Mouse (Mus musculus): Measurements from ENCODE around the gene Rhox2b. TPM values are rescaled to one million over a fixed set of nuclear protein-coding genes. Genes with fewer than 3 reads are reported as not detected.

Gene Rhox2b
- total and polyA plus RNA-seq, 3 experiments, result not detected

Other genes starting within 250 kb of the Rhox2b start
Only the 20 nearest of the 25 such genes appear.
- gene Gm9, start 201.0 kb upstream of the Rhox2b start, total RNA-seq (2012; rRNA removed), result not detected in 2 replicates
- gene Gm9, start 201.0 kb upstream of the Rhox2b start, total RNA-seq (2014; rRNA removed), result not detected in 2 replicates
- gene Gm9, start 201.0 kb upstream of the Rhox2b start, polyA plus RNA-seq (2012; ENCODE audit: insufficient read length, low read depth), result not detected in 2 replicates
- gene Rhox1, start 189.8 kb upstream of the Rhox2b start, total RNA-seq (2012; rRNA removed), result not detected in 2 replicates
- not detected in 2 replicates for gene Rhox1, start 189.8 kb upstream of the Rhox2b start, total RNA-seq (2014; rRNA removed)
- gene Rhox1, start 189.8 kb upstream of the Rhox2b start, polyA plus RNA-seq (2012; ENCODE audit: insufficient read length, low read depth), result not detected in 2 replicates
- 0.21 TPM in 1 of 2 replicates, not detected in the other for gene Rhox2a, start 167.1 kb upstream of the Rhox2b start, total RNA-seq (2012; rRNA removed)
- not detected in 2 replicates for gene Rhox2a, start 167.1 kb upstream of the Rhox2b start, total RNA-seq (2014; rRNA removed)
- gene Rhox2a, start 167.1 kb upstream of the Rhox2b start, polyA plus RNA-seq (2012; ENCODE audit: insufficient read length, low read depth), result not detected in 2 replicates
- not detected in 2 replicates for gene Rhox3a, start 162.1 kb upstream of the Rhox2b start, total RNA-seq (2012; rRNA removed)
- not detected in 2 replicates for gene Rhox3a, start 162.1 kb upstream of the Rhox2b start, total RNA-seq (2014; rRNA removed)
- gene Rhox3a, start 162.1 kb upstream of the Rhox2b start, polyA plus RNA-seq (2012; ENCODE audit: insufficient read length, low read depth), result 0.52 TPM in 1 of 2 replicates, not detected in the other
- 3.8 and 4.8 TPM in 2 replicates for gene Rhox4a, start 146.7 kb upstream of the Rhox2b start, total RNA-seq (2012; rRNA removed)
- gene Rhox4a, start 146.7 kb upstream of the Rhox2b start, total RNA-seq (2014; rRNA removed), result 7.2 and 8.2 TPM in 2 replicates
- 32.8 TPM in 1 of 2 replicates, not detected in the other for gene Rhox4a, start 146.7 kb upstream of the Rhox2b start, polyA plus RNA-seq (2012; ENCODE audit: insufficient read length, low read depth)
- not detected in 2 replicates for gene Rhox3a2, start 32.0 kb upstream of the Rhox2b start, total RNA-seq (2012; rRNA removed)
- gene Rhox3a2, start 32.0 kb upstream of the Rhox2b start, total RNA-seq (2014; rRNA removed), result not detected in 2 replicates
- gene Rhox3a2, start 32.0 kb upstream of the Rhox2b start, polyA plus RNA-seq (2012; ENCODE audit: insufficient read length, low read depth), result not detected in 2 replicates
- 1.7 TPM in 1 of 2 replicates, not detected in the other for gene Rhox4a2, start 21.2 kb upstream of the Rhox2b start, total RNA-seq (2012; rRNA removed)
- gene Rhox4a2, start 21.2 kb upstream of the Rhox2b start, total RNA-seq (2014; rRNA removed), result 9.8 and 16.4 TPM in 2 replicates
- gene Rhox4a2, start 21.2 kb upstream of the Rhox2b start, polyA plus RNA-seq (2012; ENCODE audit: insufficient read length, low read depth), result 0.36 and 36.6 TPM in 2 replicates
- 1.6 and 3.9 TPM in 2 replicates for gene Rhox4b, start 20.4 kb downstream of the Rhox2b start, total RNA-seq (2012; rRNA removed)
- not detected in 2 replicates for gene Rhox4b, start 20.4 kb downstream of the Rhox2b start, total RNA-seq (2014; rRNA removed)
- gene Rhox4b, start 20.4 kb downstream of the Rhox2b start, polyA plus RNA-seq (2012; ENCODE audit: insufficient read length, low read depth), result 0.51 and 0.56 TPM in 2 replicates
- not detected in 2 replicates for gene Rhox2c, start 41.6 kb downstream of the Rhox2b start, total RNA-seq (2012; rRNA removed)
- not detected in 2 replicates for gene Rhox2c, start 41.6 kb downstream of the Rhox2b start, total RNA-seq (2014; rRNA removed)
- gene Rhox2c, start 41.6 kb downstream of the Rhox2b start, polyA plus RNA-seq (2012; ENCODE audit: insufficient read length, low read depth), result not detected in 2 replicates
- not detected in 2 replicates for gene Rhox3c, start 46.5 kb downstream of the Rhox2b start, total RNA-seq (2012; rRNA removed)
- not detected in 2 replicates for gene Rhox3c, start 46.5 kb downstream of the Rhox2b start, total RNA-seq (2014; rRNA removed)
- gene Rhox3c, start 46.5 kb downstream of the Rhox2b start, polyA plus RNA-seq (2012; ENCODE audit: insufficient read length, low read depth), result not detected in 2 replicates
- not detected in 2 replicates for gene Rhox4c, start 68.3 kb downstream of the Rhox2b start, total RNA-seq (2012; rRNA removed)
- not detected in 2 replicates for gene Rhox4c, start 68.3 kb downstream of the Rhox2b start, total RNA-seq (2014; rRNA removed)
- gene Rhox4c, start 68.3 kb downstream of the Rhox2b start, polyA plus RNA-seq (2012; ENCODE audit: insufficient read length, low read depth), result not detected in 2 replicates
- not detected in 2 replicates for gene Rhox2d, start 81.4 kb downstream of the Rhox2b start, total RNA-seq (2012; rRNA removed)
- not detected in 2 replicates for gene Rhox2d, start 81.4 kb downstream of the Rhox2b start, total RNA-seq (2014; rRNA removed)
- not detected in 2 replicates for gene Rhox2d, start 81.4 kb downstream of the Rhox2b start, polyA plus RNA-seq (2012; ENCODE audit: insufficient read length, low read depth)
- not detected in 2 replicates for gene Rhox4d, start 102.3 kb downstream of the Rhox2b start, total RNA-seq (2012; rRNA removed)
- not detected in 2 replicates for gene Rhox4d, start 102.3 kb downstream of the Rhox2b start, total RNA-seq (2014; rRNA removed)
- 0.33 TPM in 1 of 2 replicates, not detected in the other for gene Rhox4d, start 102.3 kb downstream of the Rhox2b start, polyA plus RNA-seq (2012; ENCODE audit: insufficient read length, low read depth)
- not detected in 2 replicates for gene Rhox2e, start 118.4 kb downstream of the Rhox2b start, total RNA-seq (2012; rRNA removed)
- gene Rhox2e, start 118.4 kb downstream of the Rhox2b start, total RNA-seq (2014; rRNA removed), result not detected in 2 replicates
- gene Rhox2e, start 118.4 kb downstream of the Rhox2b start, polyA plus RNA-seq (2012; ENCODE audit: insufficient read length, low read depth), result not detected in 2 replicates
- not detected in 2 replicates for gene Rhox3e, start 130.0 kb downstream of the Rhox2b start, total RNA-seq (2012; rRNA removed)
- not detected in 2 replicates for gene Rhox3e, start 130.0 kb downstream of the Rhox2b start, total RNA-seq (2014; rRNA removed)
- gene Rhox3e, start 130.0 kb downstream of the Rhox2b start, polyA plus RNA-seq (2012; ENCODE audit: insufficient read length, low read depth), result not detected in 2 replicates
- gene Rhox4e, start 145.3 kb downstream of the Rhox2b start, total RNA-seq (2012; rRNA removed), result not detected in 2 replicates
- gene Rhox4e, start 145.3 kb downstream of the Rhox2b start, total RNA-seq (2014; rRNA removed), result not detected in 2 replicates
- not detected in 2 replicates for gene Rhox4e, start 145.3 kb downstream of the Rhox2b start, polyA plus RNA-seq (2012; ENCODE audit: insufficient read length, low read depth)
- gene Rhox2f, start 159.3 kb downstream of the Rhox2b start, total RNA-seq (2012; rRNA removed), result not detected in 2 replicates
- not detected in 2 replicates for gene Rhox2f, start 159.3 kb downstream of the Rhox2b start, total RNA-seq (2014; rRNA removed)
- not detected in 2 replicates for gene Rhox2f, start 159.3 kb downstream of the Rhox2b start, polyA plus RNA-seq (2012; ENCODE audit: insufficient read length, low read depth)
- gene Rhox3f, start 168.9 kb downstream of the Rhox2b start, total RNA-seq (2012; rRNA removed), result not detected in 2 replicates
- gene Rhox3f, start 168.9 kb downstream of the Rhox2b start, total RNA-seq (2014; rRNA removed), result not detected in 2 replicates
- gene Rhox3f, start 168.9 kb downstream of the Rhox2b start, polyA plus RNA-seq (2012; ENCODE audit: insufficient read length, low read depth), result not detected in 2 replicates
- not detected in 2 replicates for gene Rhox4f, start 195.6 kb downstream of the Rhox2b start, total RNA-seq (2012; rRNA removed)
- not detected in 2 replicates for gene Rhox4f, start 195.6 kb downstream of the Rhox2b start, total RNA-seq (2014; rRNA removed)
- gene Rhox4f, start 195.6 kb downstream of the Rhox2b start, polyA plus RNA-seq (2012; ENCODE audit: insufficient read length, low read depth), result not detected in 2 replicates
- not detected in 2 replicates for gene Rhox3g, start 216.5 kb downstream of the Rhox2b start, total RNA-seq (2012; rRNA removed)
- gene Rhox3g, start 216.5 kb downstream of the Rhox2b start, total RNA-seq (2014; rRNA removed), result not detected in 2 replicates
- gene Rhox3g, start 216.5 kb downstream of the Rhox2b start, polyA plus RNA-seq (2012; ENCODE audit: insufficient read length, low read depth), result not detected in 2 replicates